Mouse (Mus musculus) heart, adult 2 months (tissue): ENCODE measurements around the gene Ubash3b. TPM values are rescaled to one million over a fixed set of nuclear protein-coding genes. Genes with fewer than 3 reads are reported as not detected.

ENCODE experiments used
- DNase-seq, 2 experiments: peaks; one replicate each; pipeline ENCODE4 v3.0.0; 2021
- H3K27ac ChIP-seq: fragments of 200-600 bp; 2 replicates; pipeline ENCODE4 v1.8.1; 2022
- H3K27me3 ChIP-seq: fragments of 200-500 bp; 2 replicates; pipeline ENCODE4 v1.6.1; 2012; ENCODE audit warnings: mild to moderate bottlenecking, low read length, inconsistent platforms, mixed read lengths; ENCODE audit not compliant: control insufficient read depth, insufficient read depth
- H3K36me3 ChIP-seq: fragments of 200-500 bp; 2 replicates; pipeline ENCODE4 v1.6.1; 2012; ENCODE audit warnings: low read length, inconsistent platforms; ENCODE audit not compliant: control insufficient read depth, insufficient read depth
- H3K4me1 ChIP-seq: fragments of 200-500 bp; 2 replicates; pipeline ENCODE4 v1.6.1; 2011; ENCODE audit warnings: low read length; ENCODE audit not compliant: control insufficient read depth, insufficient read depth
- H3K4me3 ChIP-seq: fragments of 200-600 bp; 2 replicates; pipeline ENCODE4 v1.8.1; 2022
- H3K79me2 ChIP-seq: fragments of 200-500 bp; replicated peaks from 2 replicates; pipeline ENCODE4 v1.6.1; 2012; ENCODE audit warnings: mild to moderate bottlenecking, inconsistent platforms, low read length, moderate library complexity, mixed read lengths; ENCODE audit not compliant: control insufficient read depth, insufficient read depth
- H3K9ac ChIP-seq: fragments of 200-500 bp; 2 replicates; pipeline ENCODE4 v1.6.1; 2012; ENCODE audit warnings: low read depth, mild to moderate bottlenecking, control low read depth, inconsistent platforms, low read length, mixed read lengths
- CTCF ChIP-seq: fragments of 200-600 bp; IDR thresholded peaks from 2 replicates; pipeline ENCODE4 v1.8.1; 2022; ENCODE audit warnings: antibody characterized with exemption, mild to moderate bottlenecking, moderate library complexity
- EP300 ChIP-seq: fragments of 200-500 bp; IDR thresholded peaks from 2 replicates; pipeline ENCODE4 v1.6.1; 2011; ENCODE audit warnings: low read depth, low read length, control low read depth; ENCODE audit not compliant: insufficient read depth
- POLR2A ChIP-seq: fragments of 200-500 bp; IDR thresholded peaks from 2 replicates; pipeline ENCODE4 v1.6.1; 2011; ENCODE audit warnings: mild to moderate bottlenecking, low read depth, low read length, control low read depth; ENCODE audit not compliant: insufficient read depth
- WGBS: fragments of 180-500 bp; shearing (Covaris S2); methylation state at CpG from one replicate; pipeline ENCODE4 v1.1.7; 2018; 5-methylcytosine and 5-hydroxymethylcytosine counted together
- intact Hi-C: fragments of 180-260 bp; cut with DNase I; formaldehyde crosslinking; loops from one replicate; pipeline ENCODE4 v1.15.1; 2025
- polyA plus RNA-seq: library from polyadenylated mRNA; depleted of rRNA; stranded (reverse); fragments of >200 nt; gene quantifications from 2 replicates; pipeline ENCODE4 v1.2.3, GENCODE M21; 2012
- total RNA-seq, 2 experiments: library from RNA; stranded (reverse); gene quantifications; 2 replicates each; pipeline ENCODE4 v1.2.3; 2021

Gene Ubash3b
- total and polyA plus RNA-seq, 3 experiments, result 1.5 to 1.9 (median 1.5) TPM

- Histone ChIP-seq H3K4me3 (no peak overlapping the region), H3K79me2 (no peaks in the 10 kb centered on the region), H3K4me1 (no peaks in the 10 kb centered on the region), H3K27me3 (no peaks in the 10 kb centered on the region), H3K27ac (no peak overlapping the region), H3K9ac (no peak overlapping the region), H3K36me3 (no peaks in the 10 kb centered on the region)
- no peak for DNase-seq
- intact Hi-C loops, result no loop called here
- 86% methylated on average over 9 of the region's 9 CpGs for WGBS
- no peak for TF ChIP-seq EP300
- TF ChIP-seq CTCF, result no peak
- TF ChIP-seq POLR2A, result no peak
Measured at GRCm38 (mm10) chr9:41054166-41054565, 107.3 kb downstream of the Ubash3b start.

GRCm38 (mm10) chr9:41053478-41053877, 108.0 kb downstream of the Ubash3b start:
- intact Hi-C loops, result no loop called here
- 61% methylated on average over 4 of the region's 4 CpGs for WGBS
- Histone ChIP-seq H3K9ac (no peak overlapping the region), H3K4me1 (no peaks in the 10 kb centered on the region), H3K36me3 (no peaks in the 10 kb centered on the region), H3K4me3 (no peak overlapping the region), H3K27ac (no peak overlapping the region), H3K79me2 (no peaks in the 10 kb centered on the region), H3K27me3 (no peaks in the 10 kb centered on the region)
- no peak for DNase-seq
- TF ChIP-seq CTCF (no peak), EP300 (no peak), POLR2A (no peak)

GRCm38 (mm10) chr9:41051080-41051932, 110.2 kb downstream of the Ubash3b start:
- no peaks in the 10 kb centered on the region for H3K27me3 ChIP-seq
- intact Hi-C loops, result no loop called here
- DNase-seq, result no peak
- WGBS, result 54% methylated on average over 11 of the region's 11 CpGs
- no peak for TF ChIP-seq POLR2A
- TF ChIP-seq EP300, result no peak
- TF ChIP-seq CTCF, result no peak
- H3K27ac ChIP-seq, result no peak overlapping the region
- H3K79me2 ChIP-seq, result no peaks in the 10 kb centered on the region
- no peaks in the 10 kb centered on the region for H3K4me1 ChIP-seq
- H3K4me3 ChIP-seq, result no peak overlapping the region
- no peak overlapping the region for H3K9ac ChIP-seq
- no peaks in the 10 kb centered on the region for H3K36me3 ChIP-seq

GRCm38 (mm10) chr9:41050331-41051079, 111.0 kb downstream of the Ubash3b start:
- no peak for DNase-seq
- no peak overlapping the region for H3K27ac ChIP-seq
- TF ChIP-seq CTCF (no peak), EP300 (no peak), POLR2A (no peak)
- no peaks in the 10 kb centered on the region for H3K4me1 ChIP-seq
- intact Hi-C loops, result no loop called here
- H3K79me2 ChIP-seq, result no peaks in the 10 kb centered on the region
- no peak overlapping the region for H3K4me3 ChIP-seq
- 40% methylated on average over 12 of the region's 12 CpGs for WGBS
- no peaks in the 10 kb centered on the region for H3K27me3 ChIP-seq
- no peaks in the 10 kb centered on the region for H3K36me3 ChIP-seq
- no peak overlapping the region for H3K9ac ChIP-seq

- Histone ChIP-seq H3K36me3 (no peaks in the 10 kb centered on the region), H3K27ac (no peak overlapping the region), H3K79me2 (no peaks in the 10 kb centered on the region), H3K9ac (no peak overlapping the region), H3K27me3 (no peaks in the 10 kb centered on the region), H3K4me3 (no peak overlapping the region), H3K4me1 (no peaks in the 10 kb centered on the region)
- no peak for TF ChIP-seq CTCF
- TF ChIP-seq POLR2A, result no peak
- no peak for TF ChIP-seq EP300
- DNase-seq, result no peak
- WGBS, result 68% methylated on average over 7 of the region's 7 CpGs
- intact Hi-C loops, result no loop called here
Measured at GRCm38 (mm10) chr9:41049282-41049681, 112.2 kb downstream of the Ubash3b start.

GRCm38 (mm10) chr9:41048820-41049219, 112.7 kb downstream of the Ubash3b start:
- no peak for TF ChIP-seq CTCF
- intact Hi-C loops, result no loop called here
- 72% methylated on average over 3 of the region's 3 CpGs for WGBS
- Histone ChIP-seq H3K4me3 (no peak overlapping the region), H3K79me2 (no peaks in the 10 kb centered on the region), H3K9ac (no peak overlapping the region), H3K4me1 (no peaks in the 10 kb centered on the region), H3K27me3 (no peaks in the 10 kb centered on the region), H3K36me3 (no peaks in the 10 kb centered on the region), H3K27ac (no peak overlapping the region)
- no peak for DNase-seq
